Mouse (Mus musculus) cerebellum, postnatal 36 days (tissue): ENCODE data around the gene Nkapl.

ENCODE experiments used
- DNase-seq, 2 experiments: peaks; one replicate each; pipeline ENCODE4 v3.0.0; 2021 to 2022; ENCODE audit warnings: mixed read lengths in 2 of 2

Gene Nkapl

DNA sequence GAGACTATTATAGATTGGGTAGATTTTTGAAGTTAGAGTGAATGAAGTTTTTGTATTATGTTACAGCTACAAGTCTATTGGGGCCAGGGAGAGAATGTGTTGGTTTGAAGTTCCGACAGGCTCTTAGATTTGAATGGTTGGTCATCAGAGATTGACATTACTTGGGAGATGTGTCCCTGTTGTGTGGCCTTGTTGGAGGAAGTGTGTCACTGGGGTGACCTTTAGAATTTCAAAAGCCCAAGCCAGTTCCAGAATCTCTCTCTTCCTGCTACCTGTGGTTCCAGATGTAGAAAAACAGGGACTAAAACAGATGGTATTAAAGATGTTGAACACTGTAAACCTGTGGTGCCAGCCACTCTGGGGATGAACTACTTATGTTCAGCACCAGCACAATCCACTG is 40.7 kb downstream of the Nkapl start:
- no peak for DNase-seq

DNA sequence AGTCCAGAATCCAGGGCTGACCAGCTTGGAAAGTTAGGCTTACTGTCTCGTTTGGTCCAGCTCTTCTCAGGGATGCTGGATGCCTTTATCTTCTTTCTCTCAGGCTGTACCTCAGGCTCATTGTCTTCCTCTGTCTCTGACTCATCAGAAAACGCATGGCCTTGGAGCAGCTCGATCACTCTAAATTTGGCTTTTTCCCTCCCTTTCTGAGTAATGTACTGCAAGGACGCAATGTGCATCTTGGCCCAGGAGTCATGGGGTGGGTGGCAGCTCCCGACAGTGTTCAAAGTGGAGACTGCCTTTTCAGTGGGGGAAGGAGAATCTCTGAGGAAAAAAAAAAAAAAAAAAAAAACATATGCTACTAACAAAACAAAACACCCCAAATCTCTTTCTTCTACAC is 45.0 kb downstream of the Nkapl start:
- DNase-seq: no peak

DNA sequence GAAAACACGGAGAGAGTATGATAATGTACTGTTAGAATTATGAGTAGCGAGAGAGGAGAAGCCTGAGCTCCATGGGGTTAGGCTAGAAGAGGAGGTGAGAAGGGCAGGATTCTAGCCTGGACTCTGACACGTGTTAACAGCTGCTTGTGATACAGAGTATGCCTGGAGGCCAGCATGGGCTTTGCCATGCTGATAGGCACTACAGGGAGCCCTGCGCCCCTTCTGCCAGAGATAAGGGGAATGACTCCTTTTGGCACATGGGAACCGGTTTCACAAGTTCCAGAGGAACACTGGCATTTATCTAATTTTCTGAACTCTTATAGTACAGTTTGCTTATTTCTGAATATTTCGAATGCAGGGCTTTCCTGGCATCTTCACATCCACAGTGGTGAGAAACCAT is 49.4 kb downstream of the Nkapl start:
- no peak for DNase-seq

DNA sequence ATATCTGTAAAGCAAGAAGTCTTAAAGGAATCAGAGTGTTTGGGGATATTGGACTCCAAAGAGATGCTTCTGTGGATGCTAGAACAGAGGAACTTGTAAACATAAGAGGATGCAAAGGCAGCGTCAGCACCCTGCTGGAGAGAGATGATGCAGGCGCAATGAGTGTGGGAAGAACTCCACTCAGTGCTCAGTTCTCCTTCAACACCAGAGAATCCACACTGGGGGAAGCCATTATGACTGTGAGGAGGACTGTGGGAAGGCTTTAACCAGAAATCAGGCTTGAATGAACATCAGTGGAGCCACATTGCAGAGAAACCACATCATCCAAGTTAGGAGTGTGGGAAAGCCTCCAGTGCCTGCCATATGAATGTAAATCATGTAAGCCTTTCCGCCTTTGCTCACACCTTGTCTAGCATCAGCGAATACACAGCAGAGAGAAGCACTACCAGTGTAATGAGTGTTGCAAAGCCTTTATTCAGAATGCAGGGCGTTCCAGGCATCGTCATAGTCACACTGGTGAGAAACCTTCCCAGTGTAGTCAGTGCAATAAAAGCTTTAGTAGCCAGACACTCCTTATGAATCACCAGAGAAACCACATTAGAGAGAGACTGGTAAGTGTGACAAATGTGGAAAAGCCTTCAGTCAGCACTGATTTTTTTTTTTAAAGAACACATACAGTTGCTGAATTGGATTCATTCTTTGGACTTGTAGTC is 50.9 kb downstream of the Nkapl start:
- no peak for DNase-seq
